Comparison of ENCODE assay signal across 7 mouse cellular contexts in the genomic region with DNA sequence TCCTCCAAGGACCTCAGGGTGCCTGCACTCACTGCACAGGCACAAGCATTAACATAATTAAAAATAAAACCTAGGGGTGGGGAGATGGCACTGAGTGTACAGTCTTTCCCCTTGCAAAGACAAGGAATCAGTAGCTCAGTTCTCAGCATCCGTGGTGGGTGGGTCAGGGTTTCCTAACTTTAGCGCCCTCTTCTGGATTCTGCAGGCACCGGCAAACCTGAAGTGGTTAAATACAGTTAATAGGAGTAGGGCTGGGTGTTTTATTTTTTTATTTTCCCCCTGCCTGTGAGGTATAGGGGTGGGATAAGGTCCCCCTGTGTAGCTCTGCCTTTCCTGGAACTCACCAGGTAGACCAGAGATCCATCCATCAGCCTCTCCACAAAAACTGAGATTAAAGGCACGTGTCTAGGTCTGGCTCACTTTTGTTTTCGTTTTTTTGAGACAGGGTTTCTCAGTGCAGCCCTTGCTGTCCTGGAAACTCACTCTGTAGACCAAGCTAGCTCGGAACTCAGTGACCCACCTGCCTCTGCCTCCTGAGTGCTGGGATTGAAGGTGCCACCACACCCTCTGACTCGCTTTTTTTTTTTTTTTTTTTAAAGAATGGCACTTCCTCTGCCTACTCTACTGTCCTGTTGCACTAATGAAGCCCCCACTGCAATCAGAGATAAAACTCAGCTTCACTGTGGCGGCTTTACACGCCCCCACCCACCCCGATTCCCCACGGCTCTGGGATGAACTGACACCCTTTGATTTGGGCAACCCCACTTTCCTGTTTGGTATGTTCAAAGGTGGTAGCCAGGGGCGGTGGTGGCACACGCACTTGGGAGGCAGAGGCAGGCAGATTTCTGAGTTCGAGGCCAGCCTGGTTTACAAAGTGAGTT. TPM values are rescaled to one million over a fixed set of nuclear protein-coding genes. Genes with fewer than 3 reads are reported as not detected.
DNase-seq lines count a peak whose midpoint lies in the region; ATAC-seq and TF ChIP-seq lines count a peak whose summit lies in the region.

No protein-coding gene starts in this region.

- H3K9ac ChIP-seq in limb, embryonic 15.5 days: no peak overlapping the region
- 0 out of 2 replicates have a peak overlapping the region, but pooled peaks have one; percentile 75 for H3K9ac ChIP-seq in neural tube, embryonic 15.5 days (replicated peaks)

- no peak for DNase-seq in testis, postnatal 14 days (ENCODE audit: low spot score)
- DNase-seq in c-Kit-positive CD71-positive TER-119-positive erythroid progenitor cells, embryonic 14.5 days (ENCODE audit: low spot score): peak; percentile 56
- DNase-seq in heart, postnatal 4 days: peak; percentile 62
- DNase-seq in right cerebral cortex, postnatal 36 days (ENCODE audit: low spot score in 2 of 2): no peak

- ATAC-seq in limb, embryonic 15.5 days (ENCODE audit: insufficient number of reproducible peaks, low FRiP score, low TSS enrichment, low read depth): no peak
- ATAC-seq in neural tube, embryonic 15.5 days (ENCODE audit: low FRiP score): 0 out of 2 replicates have a peak, but pooled peaks have one; percentile 1

- TF ChIP-seq CTCF in testis, adult 2 months (IDR thresholded peaks at IDR 0.05; ENCODE audit: control insufficient read depth, insufficient read depth, insufficient replicate concordance, low read depth, low read length): no peak

- peak overlapping the region; percentile 85 for H3K4me3 ChIP-seq in testis, adult 2 months (ENCODE audit: control insufficient read depth, low read depth, low read length)
- H3K4me3 ChIP-seq in limb, embryonic 15.5 days: peak overlapping the region; percentile 68; the same call in 1 of the 2 replicates
- peak overlapping the region; percentile 81 for H3K4me3 ChIP-seq in neural tube, embryonic 15.5 days (replicated peaks)

- no peak overlapping the region; the same call in 1 of the 2 replicates for H3K27ac ChIP-seq in testis, adult 2 months (ENCODE audit: control insufficient read depth, insufficient read depth, low read depth, low read length)
- no peak overlapping the region for H3K27ac ChIP-seq in limb, embryonic 15.5 days
- H3K27ac ChIP-seq in neural tube, embryonic 15.5 days (replicated peaks): peak overlapping the region; percentile 78

- no peaks in the 10 kb centered on the region for H3K9me3 ChIP-seq in limb, embryonic 15.5 days
- no peaks in the 10 kb centered on the region for H3K9me3 ChIP-seq in neural tube, embryonic 15.5 days (replicated peaks)

- peak overlapping the region; percentile 100 for H3K4me2 ChIP-seq in limb, embryonic 15.5 days
- peak overlapping the region; percentile 94 for H3K4me2 ChIP-seq in neural tube, embryonic 15.5 days

- TF ChIP-seq POLR2A in testis, adult 2 months (IDR thresholded peaks at IDR 0.05; ENCODE audit: control insufficient read depth, low read depth, low read length): no peak

- H3K36me3 ChIP-seq in testis, adult 2 months (ENCODE audit: control insufficient read depth, insufficient read depth, low read length): no peaks in the 10 kb centered on the region; the same call in none of the 2 replicates
- peaks cover 51% of the 10 kb centered on the region for H3K36me3 ChIP-seq in limb, embryonic 15.5 days
- H3K36me3 ChIP-seq in neural tube, embryonic 15.5 days: peaks cover 45% of the 10 kb centered on the region

- peaks cover 3% of the 10 kb centered on the region for H3K4me1 ChIP-seq in testis, adult 2 months (ENCODE audit: control insufficient read depth, insufficient read depth, low read length)
- peaks cover 30% of the 10 kb centered on the region for H3K4me1 ChIP-seq in limb, embryonic 15.5 days
- peaks cover 45% of the 10 kb centered on the region for H3K4me1 ChIP-seq in neural tube, embryonic 15.5 days

- no peaks in the 10 kb centered on the region for H3K27me3 ChIP-seq in testis, adult 2 months (ENCODE audit: control insufficient read depth, insufficient read depth, low read length)
- H3K27me3 ChIP-seq in limb, embryonic 15.5 days: peaks cover 18% of the 10 kb centered on the region
- no peaks in the 10 kb centered on the region for H3K27me3 ChIP-seq in neural tube, embryonic 15.5 days (replicated peaks)

- 48% methylated on average over 14 of the region's 14 CpGs for WGBS in limb, embryonic 15.5 days
- 59% methylated on average over 14 of the region's 14 CpGs for WGBS in neural tube, embryonic 15.5 days

RNA-seq across cellular contexts. Expression of a gene that starts 0.5 kb away (rescaled TPM):
- polyA plus RNA-seq in testis, adult 2 months (2012; rRNA removed): 106 and 120 TPM in 2 replicates
- total RNA-seq in heart, postnatal 4 days (2021): under 1 TPM; 0.81 to 0.90 TPM
- polyA plus RNA-seq in limb, embryonic 15.5 days (2015; fragmentation: Nextera tagmentation; extraction: Ambion mirVana): 1.3 and 1.4 TPM in 2 replicates
- 13.1 and 15.0 TPM in 2 replicates for polyA plus RNA-seq in neural tube, embryonic 15.5 days (2015; fragmentation: Nextera tagmentation; extraction: Ambion mirVana)

RNA-seq across cellular contexts. Expression of a gene that starts 4.9 kb away (rescaled TPM):
- 67.9 and 75.4 TPM in 2 replicates for polyA plus RNA-seq in testis, adult 2 months (2012; rRNA removed)
- total RNA-seq in heart, postnatal 4 days (2021): 10 to 100 TPM; 64.6 TPM
- polyA plus RNA-seq in limb, embryonic 15.5 days (2015; fragmentation: Nextera tagmentation; extraction: Ambion mirVana): 133 and 162 TPM in 2 replicates
- 87.8 and 97.8 TPM in 2 replicates for polyA plus RNA-seq in neural tube, embryonic 15.5 days (2015; fragmentation: Nextera tagmentation; extraction: Ambion mirVana)

RNA-seq across cellular contexts. Expression of a gene that starts 5.0 kb away (rescaled TPM):
- polyA plus RNA-seq in testis, adult 2 months (2012; rRNA removed): 57.5 and 68.8 TPM in 2 replicates
- total RNA-seq in heart, postnatal 4 days (2021): 10 to 100 TPM; 26.2 to 30.5 TPM
- 75.4 and 76.5 TPM in 2 replicates for polyA plus RNA-seq in limb, embryonic 15.5 days (2015; fragmentation: Nextera tagmentation; extraction: Ambion mirVana)
- 73.7 and 76.4 TPM in 2 replicates for polyA plus RNA-seq in neural tube, embryonic 15.5 days (2015; fragmentation: Nextera tagmentation; extraction: Ambion mirVana)

RNA-seq across cellular contexts. Expression of a gene that starts 30.0 kb away (rescaled TPM):
- 33.1 and 39.0 TPM in 2 replicates for polyA plus RNA-seq in testis, adult 2 months (2012; rRNA removed)
- total RNA-seq in heart, postnatal 4 days (2021): 10 to 100 TPM; 55.0 to 59.0 TPM
- 50.9 and 58.6 TPM in 2 replicates for polyA plus RNA-seq in limb, embryonic 15.5 days (2015; fragmentation: Nextera tagmentation; extraction: Ambion mirVana)
- 28.6 and 32.6 TPM in 2 replicates for polyA plus RNA-seq in neural tube, embryonic 15.5 days (2015; fragmentation: Nextera tagmentation; extraction: Ambion mirVana)

RNA-seq across cellular contexts. Expression of a gene that starts 44.4 kb away (rescaled TPM):
- polyA plus RNA-seq in testis, adult 2 months (2012; rRNA removed): 0.38 and 0.97 TPM in 2 replicates
- total RNA-seq in heart, postnatal 4 days (2021): 1 to 10 TPM in 1 of 2 experiments, under 1 TPM in 1; 0.95 to 1.1 TPM
- 14.5 and 15.2 TPM in 2 replicates for polyA plus RNA-seq in limb, embryonic 15.5 days (2015; fragmentation: Nextera tagmentation; extraction: Ambion mirVana)
- polyA plus RNA-seq in neural tube, embryonic 15.5 days (2015; fragmentation: Nextera tagmentation; extraction: Ambion mirVana): 24.7 and 27.4 TPM in 2 replicates

Comparison
In these comparisons a context has a peak if more than half of its experiments do, and no peak if none do; other contexts are left out.
1. DNase-seq: peak in c-Kit-positive CD71-positive TER-119-positive erythroid progenitor cells, embryonic 14.5 days (single experiment) and heart, postnatal 4 days (single experiment); none in testis, postnatal 14 days (single experiment) and right cerebral cortex, postnatal 36 days (0 of 2).
2. Peak in every context shown above with its lines, with median percentiles within 50 percentile points of each other: H3K4me3 ChIP-seq.